Mouse (Mus musculus) heart, postnatal 0 days (tissue): ENCODE data around the gene Sbk2.

ENCODE experiments used
- CTCF ChIP-seq: IDR thresholded peaks from 2 replicates; pipeline ENCODE4 v1.5.1; 2016; ENCODE audit warnings: antibody characterized with exemption, control low read depth, low read depth
- EP300 ChIP-seq: IDR thresholded peaks from 2 replicates; pipeline ENCODE4 v1.6.1; 2016; ENCODE audit warnings: antibody characterized with exemption, low read depth

DNA sequence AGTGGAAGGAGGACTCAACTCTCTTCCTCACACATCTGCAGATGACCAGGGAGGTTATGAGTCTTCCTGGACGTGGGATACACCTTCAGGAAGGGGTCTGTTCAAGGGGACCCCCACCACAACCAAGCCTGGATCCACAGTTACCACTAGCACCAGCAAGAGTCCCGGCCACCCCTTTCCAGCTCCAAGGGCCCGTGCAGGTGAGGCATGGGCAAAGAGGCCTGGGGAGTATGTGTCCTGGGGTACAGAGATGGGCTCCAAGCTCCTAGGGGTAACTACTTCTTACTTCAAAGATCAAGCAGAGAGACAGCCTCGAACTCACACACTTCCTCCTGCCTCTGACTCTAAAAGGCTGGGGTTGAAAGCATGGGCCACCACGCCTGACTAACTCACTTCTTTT, 21.5 kb downstream of the Sbk2 start:
- no peak for TF ChIP-seq CTCF
- no peak for TF ChIP-seq EP300
